ENCODE assay signal across 8 mouse cellular contexts in the genomic region with DNA sequence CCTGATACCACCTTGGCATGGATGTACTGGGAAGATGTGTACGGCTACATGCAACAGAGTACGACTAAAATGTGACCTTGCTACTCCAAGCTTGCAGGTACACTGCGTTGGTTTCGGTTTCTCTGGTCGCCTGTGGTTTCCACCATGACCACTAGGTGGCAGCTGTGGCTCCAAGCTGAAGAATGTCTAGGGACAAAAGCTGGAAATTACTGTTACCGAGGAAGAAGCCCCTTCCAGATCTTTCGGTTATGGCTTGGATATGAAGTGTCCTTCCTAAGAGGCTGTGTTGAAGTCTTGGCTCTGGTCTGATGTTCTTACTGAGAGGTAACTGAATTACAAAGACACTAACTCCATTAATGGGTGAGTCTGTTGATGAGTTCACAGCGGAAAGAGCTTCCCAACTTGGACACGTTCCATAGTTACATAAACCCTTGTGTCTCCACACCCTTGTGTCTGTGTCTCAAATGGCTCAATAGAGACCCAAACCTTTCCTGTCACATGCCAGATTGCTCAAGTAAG. TPM values are rescaled to one million over a fixed set of nuclear protein-coding genes. Genes with fewer than 3 reads are reported as not detected.
DNase-seq lines count a peak whose midpoint lies in the region; ATAC-seq and TF ChIP-seq lines count a peak whose summit lies in the region.
"Not testable (repeated sequence)": the region's sequence is repeated elsewhere in the genome, so short reads cannot be mapped to it uniquely, and the experiment has no call there.

No protein-coding gene starts in this region.

- H3K9me3 ChIP-seq in erythroblast, embryonic 14.5 days (ENCODE audit: control insufficient read depth, low read length); heart, embryonic 14.5 days (ENCODE audit: control insufficient read depth, low read length); limb, embryonic 13.5 days; midbrain, embryonic 11.5 days (ENCODE audit: control insufficient read depth, low read length): not testable (repeated sequence)

- WGBS in heart, embryonic 14.5 days, result 29% methylated on average over 7 of the region's 9 CpGs
- 32% methylated on average over 7 of the region's 9 CpGs for WGBS in limb, embryonic 13.5 days
- WGBS in midbrain, embryonic 11.5 days, result 37% methylated on average over 7 of the region's 9 CpGs

- not testable (repeated sequence) for H3K36me3 ChIP-seq in erythroblast, embryonic 14.5 days (ENCODE audit: control insufficient read depth); heart, embryonic 14.5 days (ENCODE audit: control insufficient read depth, insufficient read depth, low read length); limb, embryonic 13.5 days; midbrain, embryonic 11.5 days (ENCODE audit: control insufficient read depth, insufficient read depth, low read length)

- not testable (repeated sequence) for ATAC-seq in heart, embryonic 14.5 days (ENCODE audit: insufficient number of reproducible peaks, insufficient read depth, low FRiP score, low read depth)
- ATAC-seq in limb, embryonic 13.5 days (ENCODE audit: low FRiP score, low read depth), result peak; percentile 73
- ATAC-seq in midbrain, embryonic 11.5 days (ENCODE audit: low FRiP score), result peak; percentile 61; the same call in 1 of the 2 replicates

- not testable (repeated sequence) for TF ChIP-seq CTCF in brain, embryonic 14.5 days (IDR thresholded peaks at IDR 0.05; ENCODE audit: borderline replicate concordance, extremely low read depth, insufficient read depth, insufficient read length)

- H3K4me3 ChIP-seq in erythroblast, embryonic 14.5 days (replicated peaks), result peak overlapping the region; percentile 60
- H3K4me3 ChIP-seq in heart, embryonic 14.5 days (ENCODE audit: control insufficient read depth in 1 of 2, insufficient read depth in 1 of 2, low read depth in 1 of 2, low read length in 2 of 2), result peak overlapping the region; percentile 34 to 44; a peak in 3 of 4 replicates
- peak overlapping the region; percentile 32 for H3K4me3 ChIP-seq in limb, embryonic 13.5 days
- H3K4me3 ChIP-seq in midbrain, embryonic 11.5 days (ENCODE audit: low read depth, low read length), result not testable (repeated sequence)

- H3K27ac ChIP-seq in heart, embryonic 14.5 days (replicated peaks in 1 of 2; ENCODE audit: control insufficient read depth in 1 of 2, insufficient read depth in 1 of 2, low read depth in 2 of 2, low read length in 2 of 2); limb, embryonic 13.5 days; midbrain, embryonic 11.5 days (ENCODE audit: low read depth, low read length): not testable (repeated sequence)

- H3K27me3 ChIP-seq in erythroblast, embryonic 14.5 days (ENCODE audit: control insufficient read depth); heart, embryonic 14.5 days (ENCODE audit: control insufficient read depth, insufficient read depth, low read length); limb, embryonic 13.5 days; midbrain, embryonic 11.5 days (ENCODE audit: control insufficient read depth, insufficient read depth, low read length): not testable (repeated sequence)

- TF ChIP-seq POLR2A in brain, embryonic 14.5 days (IDR thresholded peaks at IDR 0.05; ENCODE audit: borderline replicate concordance, extremely low read depth, insufficient read depth, insufficient read length, poor library complexity, severe bottlenecking), result not testable (repeated sequence)

- H3K4me1 ChIP-seq in erythroblast, embryonic 14.5 days (ENCODE audit: control insufficient read depth); heart, embryonic 14.5 days (ENCODE audit: control insufficient read depth in 2 of 2, insufficient read depth in 2 of 2, low read length in 2 of 2); limb, embryonic 13.5 days; midbrain, embryonic 11.5 days (ENCODE audit: control insufficient read depth, insufficient read depth, low read length): not testable (repeated sequence)

- peak overlapping the region; percentile 53 for H3K9ac ChIP-seq in heart, embryonic 14.5 days (ENCODE audit: low read length)
- not testable (repeated sequence) for H3K9ac ChIP-seq in limb, embryonic 13.5 days; midbrain, embryonic 11.5 days (ENCODE audit: low read length)

- peak overlapping the region; percentile 56 for H3K4me2 ChIP-seq in heart, embryonic 14.5 days (ENCODE audit: low read length)
- H3K4me2 ChIP-seq in limb, embryonic 13.5 days (replicated peaks), result peak overlapping the region; percentile 60
- 0 out of 2 replicates have a peak overlapping the region, but pooled peaks have one; percentile 19 for H3K4me2 ChIP-seq in midbrain, embryonic 11.5 days

- DNase-seq in CD4-positive, CD25-positive, alpha-beta regulatory T cell, adult 2 months (ENCODE audit: low read depth, low spot score), result peak; percentile 66
- DNase-seq in brain, embryonic 14.5 days (ENCODE audit: low read depth), result peak; percentile 51
- peak; percentile 81 for DNase-seq in kidney, adult 9 months
- DNase-seq in midbrain, embryonic 11.5 days (ENCODE audit: low spot score, missing footprints), result peak; percentile 84
- peak; percentile 16 to 25 for DNase-seq in spleen, postnatal 36 days (ENCODE audit: low spot score in 2 of 2)

RNA-seq across cellular contexts. Expression of gene Cep78, which starts 44.5 kb away (rescaled TPM):
- 21.7 and 24.5 TPM in 2 replicates for polyA plus RNA-seq in brain, embryonic 14.5 days (2012; rRNA removed)
- polyA plus RNA-seq in erythroblast, embryonic 14.5 days (2012), result 0.15 and 0.18 TPM in 2 replicates
- polyA plus RNA-seq in heart, embryonic 14.5 days (2014; fragmentation: Nextera tagmentation; extraction: Ambion mirVana), result 12.4 and 12.7 TPM in 2 replicates
- polyA plus RNA-seq in limb, embryonic 13.5 days (2015; fragmentation: Nextera tagmentation; extraction: Ambion mirVana), result 35.2 and 35.6 TPM in 2 replicates
- polyA plus RNA-seq in midbrain, embryonic 11.5 days (2014; fragmentation: Nextera tagmentation; extraction: Ambion mirVana), result 49.6 and 50.9 TPM in 2 replicates

Comparison
In these comparisons a context has a peak if more than half of its experiments do, and no peak if none do; other contexts are left out.
1. DNase-seq: peak in every context shown above with its lines; median percentile 84 in midbrain, embryonic 11.5 days; 81 in kidney, adult 9 months; 66 in CD4-positive, CD25-positive, alpha-beta regulatory T cell, adult 2 months; 51 in brain, embryonic 14.5 days; 20 in spleen, postnatal 36 days.
2. RNA of gene Cep78, which starts 44.5 kb away (polyA plus RNA-seq): 49.6 to 50.9 TPM in midbrain, embryonic 11.5 days, 35.2 to 35.6 TPM in limb, embryonic 13.5 days, 21.7 to 24.5 TPM in brain, embryonic 14.5 days and 12.4 to 12.7 TPM in heart, embryonic 14.5 days; 0.15 to 0.18 TPM in erythroblast, embryonic 14.5 days; every median in the first group is over 10 times any median in the second.
3. Peak in every context shown above with its lines, with median percentiles within 50 percentile points of each other: H3K4me2 ChIP-seq.